26 mouse cellular contexts compared by ENCODE assay signal in the genomic region with DNA sequence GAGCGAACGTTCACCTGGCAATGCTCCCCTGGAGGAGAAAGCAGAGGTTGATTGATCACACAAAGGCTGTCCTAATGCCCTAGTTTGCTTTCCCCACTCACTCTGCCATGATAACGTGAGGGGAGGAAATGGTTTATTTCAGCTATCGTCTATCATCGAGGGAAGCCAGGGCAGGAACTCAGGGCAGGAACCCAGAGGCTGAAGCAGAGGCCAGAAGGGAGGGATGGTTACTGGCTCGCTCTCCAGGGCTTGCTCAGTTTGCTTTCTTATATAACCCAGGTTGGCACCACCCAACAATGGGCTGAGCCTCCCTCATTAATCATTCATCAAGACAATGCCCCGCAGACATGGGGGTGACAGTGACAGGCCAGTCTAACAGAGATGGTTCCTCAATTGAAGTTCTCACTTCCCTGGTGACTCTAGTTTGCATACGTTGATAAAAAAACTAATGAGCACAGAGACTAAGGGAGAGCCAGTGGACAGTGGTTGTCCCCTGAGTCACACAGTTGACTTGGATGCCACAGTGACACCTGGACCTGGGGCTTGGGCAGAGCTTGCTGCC.
A peak's percentile ranks its signal among the peaks of the same experiment; 100 is the strongest.
DNase-seq lines count a peak whose midpoint lies in the region; ATAC-seq and TF ChIP-seq lines count a peak whose summit lies in the region.
"Had no signal": no experiment of that assay in that cellular context is flagged by ENCODE, and none has a peak within 500 bp of the region (broad histone marks: within the 10 kb centered on the region; RNA-seq: fewer than 3 reads in every experiment).

No protein-coding gene starts in this region.

- H3K9me3 ChIP-seq in forebrain, embryonic 13.5 days (replicated peaks): no peaks in the 10 kb centered on the region
- H3K9me3 ChIP-seq in forebrain, embryonic 10.5 days: no peaks in the 10 kb centered on the region
- no peaks in the 10 kb centered on the region for H3K9me3 ChIP-seq in lung, postnatal 0 days (ENCODE audit: low read length)
- H3K9me3 ChIP-seq: embryonic facial prominence, embryonic 13.5 days; forebrain, embryonic 15.5 days; G1E; hindbrain, embryonic 13.5 days; limb, embryonic 13.5 days had no signal

- no peak overlapping the region for H3K9ac ChIP-seq in forebrain, embryonic 13.5 days
- no peak overlapping the region for H3K9ac ChIP-seq in lung, postnatal 0 days (replicated peaks; ENCODE audit: low read depth)
- H3K9ac ChIP-seq: embryonic facial prominence, embryonic 13.5 days; forebrain, embryonic 15.5 days; hindbrain, embryonic 13.5 days; limb, embryonic 13.5 days; liver, embryonic 14.5 days; lung, embryonic 14.5 days had no signal

- TF ChIP-seq CTCF in lung, postnatal 0 days (IDR thresholded peaks at IDR 0.05): no peak

- no peak for ATAC-seq in forebrain, embryonic 13.5 days
- peak; percentile 73 for ATAC-seq in common myeloid progenitor, adult 5-6 weeks (replicated peaks; ENCODE audit: low read depth, poor library complexity, severe bottlenecking)
- peak; percentile 81 for ATAC-seq in monocyte, adult 5-6 weeks (replicated peaks; ENCODE audit: insufficient number of reproducible peaks, low FRiP score, low TSS enrichment, poor library complexity, severe bottlenecking)
- ATAC-seq in lung, postnatal 0 days: no peak
- ATAC-seq: activated CD4-positive, CD25-positive, alpha-beta regulatory T cell, adult 4 months; forebrain, embryonic 15.5 days had no signal

- DNase-seq in forebrain, embryonic 10.5 days (ENCODE audit: extremely low spot score, low spot score): no peak
- peak; percentile 49 for DNase-seq in 416B (ENCODE audit: low read depth)
- no peak for DNase-seq in lung, postnatal 0 days (ENCODE audit: low spot score)
- no peak for DNase-seq in left cerebral cortex, postnatal 10 days (ENCODE audit: extremely low spot score in 1 of 2, low spot score in 2 of 2)
- DNase-seq: adrenal gland, adult 8-10 months; cerebellum, adult 11-12 months; cerebellum, postnatal 14 days; gastrocnemius, postnatal 14 days; heart, adult 18-20 months; kidney, adult 18-20 months; kidney, postnatal 25 days; layer of hippocampus, postnatal 36 days; lung, embryonic 14.5 days; lung, postnatal 36 days; thymus, postnatal 36 days had no signal

- TF ChIP-seq EP300 in lung, postnatal 0 days (IDR thresholded peaks at IDR 0.05): no peak

- H3K36me3 ChIP-seq in forebrain, embryonic 13.5 days (ENCODE audit: poor library complexity, severe bottlenecking): peaks cover 40% of the 10 kb centered on the region
- peaks cover 40% of the 10 kb centered on the region for H3K36me3 ChIP-seq in forebrain, embryonic 10.5 days (replicated peaks)
- no peaks in the 10 kb centered on the region for H3K36me3 ChIP-seq in lung, postnatal 0 days (ENCODE audit: insufficient read depth, low read length)
- H3K36me3 ChIP-seq: forebrain, embryonic 15.5 days; hindbrain, embryonic 13.5 days; limb, embryonic 13.5 days had no signal

- 83% methylated on average over 8 of the region's 8 CpGs for WGBS in forebrain, embryonic 13.5 days
- WGBS in forebrain, embryonic 10.5 days: 87% methylated on average over 8 of the region's 8 CpGs
- 55% methylated on average over 8 of the region's 8 CpGs for WGBS in lung, postnatal 0 days

- no peak overlapping the region for H3K4me3 ChIP-seq in forebrain, embryonic 13.5 days
- no peak overlapping the region for H3K4me3 ChIP-seq in forebrain, embryonic 10.5 days
- no peak overlapping the region for H3K4me3 ChIP-seq in lung, postnatal 0 days (ENCODE audit: low read depth, low read length)
- H3K4me3 ChIP-seq: embryonic facial prominence, embryonic 13.5 days; erythroblast, embryonic 14.5 days; forebrain, embryonic 15.5 days; hindbrain, embryonic 13.5 days; limb, embryonic 13.5 days had no signal

- intact Hi-C loops in left cerebral cortex, postnatal 10 days (cut with DNase I): no loop called here

- peaks cover 30% of the 10 kb centered on the region for H3K4me1 ChIP-seq in forebrain, embryonic 13.5 days
- H3K4me1 ChIP-seq in forebrain, embryonic 10.5 days: peaks cover 10% of the 10 kb centered on the region
- no peaks in the 10 kb centered on the region for H3K4me1 ChIP-seq in lung, postnatal 0 days (ENCODE audit: insufficient read depth, low read depth, low read length)
- H3K4me1 ChIP-seq: limb, embryonic 13.5 days had no signal

- no peaks in the 10 kb centered on the region for H3K27me3 ChIP-seq in forebrain, embryonic 13.5 days
- no peaks in the 10 kb centered on the region for H3K27me3 ChIP-seq in forebrain, embryonic 10.5 days (ENCODE audit: poor library complexity, severe bottlenecking)
- no peaks in the 10 kb centered on the region for H3K27me3 ChIP-seq in lung, postnatal 0 days (replicated peaks; ENCODE audit: insufficient read depth, low read length)
- H3K27me3 ChIP-seq: embryonic facial prominence, embryonic 13.5 days; forebrain, embryonic 15.5 days; limb, embryonic 13.5 days had no signal

- no peak overlapping the region for H3K4me2 ChIP-seq in forebrain, embryonic 13.5 days
- no peak overlapping the region for H3K4me2 ChIP-seq in lung, postnatal 0 days (replicated peaks; ENCODE audit: low read depth, low read length)
- H3K4me2 ChIP-seq: embryonic facial prominence, embryonic 13.5 days; forebrain, embryonic 15.5 days; hindbrain, embryonic 13.5 days; limb, embryonic 13.5 days; lung, embryonic 14.5 days had no signal

- H3K27ac ChIP-seq in forebrain, embryonic 13.5 days: peak overlapping the region; percentile 25; the same call in 1 of the 2 replicates
- no peak overlapping the region for H3K27ac ChIP-seq in forebrain, embryonic 10.5 days
- H3K27ac ChIP-seq in lung, postnatal 0 days (ENCODE audit: low read length): no peak overlapping the region
- H3K27ac ChIP-seq: embryonic facial prominence, embryonic 13.5 days; forebrain, embryonic 15.5 days; hindbrain, embryonic 13.5 days; limb, embryonic 13.5 days; liver, embryonic 14.5 days had no signal

Comparison
In these comparisons a context has a peak if more than half of its experiments do, and no peak if none do; other contexts are left out.
1. ATAC-seq: peak in common myeloid progenitor, adult 5-6 weeks (single experiment) and monocyte, adult 5-6 weeks (single experiment); none in forebrain, embryonic 13.5 days (single experiment) and lung, postnatal 0 days (single experiment).